Mouse (Mus musculus) lung, adult 2 months (tissue): Measurements from ENCODE around the gene Gm20388. TPM values are rescaled to one million over a fixed set of nuclear protein-coding genes. Genes with fewer than 3 reads are reported as not detected.

Source experiments
- DNase-seq: peaks from one replicate; pipeline ENCODE4 v3.0.0; 2022
- H3K4me1 ChIP-seq: fragments of 200-500 bp; 2 replicates; pipeline ENCODE4 v1.6.1; 2011; ENCODE audit warnings: low read length; ENCODE audit not compliant: control insufficient read depth, insufficient read depth
- H3K4me3 ChIP-seq: fragments of 200-500 bp; replicated peaks from 2 replicates; pipeline ENCODE3; 2011; ENCODE audit warnings: low read depth, mild to moderate bottlenecking, control low read depth, low read length; ENCODE audit errors: extremely low read depth
- CTCF ChIP-seq: fragments of 200-500 bp; IDR thresholded peaks from 2 replicates; pipeline ENCODE4 v1.5.1; 2011; ENCODE audit warnings: mild to moderate bottlenecking, low read length, control low read depth; ENCODE audit not compliant: insufficient read depth
- POLR2A ChIP-seq: fragments of 200-500 bp; IDR thresholded peaks from 2 replicates; pipeline ENCODE4 v1.6.1; 2011; ENCODE audit warnings: low read depth, mild to moderate bottlenecking, control low read depth, low read length, borderline replicate concordance; ENCODE audit errors: extremely low read depth
- WGBS: fragments of 180-500 bp; shearing (Covaris S2); methylation state at CpG from one replicate; pipeline ENCODE4 v1.1.7; 2018; 5-methylcytosine and 5-hydroxymethylcytosine counted together
- polyA plus RNA-seq: library from polyadenylated mRNA; depleted of rRNA; stranded (reverse); fragments of >200 nt; gene quantifications from 2 replicates; pipeline ENCODE4 v1.2.3, GENCODE M21; 2012

The Gm20388 gene
- polyA plus RNA-seq, 1 experiment, result 67.8 TPM

DNA sequence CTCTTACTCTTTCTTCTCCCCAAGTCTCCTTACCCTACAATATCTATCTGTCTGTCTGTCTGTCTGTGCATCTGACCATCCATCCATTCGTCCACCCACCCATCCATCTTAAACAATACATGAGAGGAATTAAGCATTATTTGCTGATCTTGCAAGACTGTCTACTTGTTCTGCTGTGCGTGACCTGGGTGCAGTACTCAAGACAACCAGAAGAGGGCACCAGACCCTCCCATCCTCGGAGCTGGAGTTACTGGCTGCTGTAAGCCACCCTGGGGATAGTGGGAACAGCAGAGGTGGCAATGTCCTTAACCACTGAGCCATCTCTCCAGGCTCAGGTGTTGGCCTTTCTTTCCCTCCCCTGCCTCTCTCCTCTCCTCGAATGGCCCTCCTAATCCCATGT lies 987.4 kb downstream of the Gm20388 start:
- Histone ChIP-seq H3K4me1 (peaks cover 5% of the 10 kb centered on the region; the same call in 1 of the 2 replicates), H3K4me3 (no peak overlapping the region)
- WGBS, result 50% methylated on average over 4 of the region's 4 CpGs
- peak; percentile 28 for DNase-seq
- TF ChIP-seq POLR2A, result no peak
- peak; percentile 70 for TF ChIP-seq CTCF

DNA sequence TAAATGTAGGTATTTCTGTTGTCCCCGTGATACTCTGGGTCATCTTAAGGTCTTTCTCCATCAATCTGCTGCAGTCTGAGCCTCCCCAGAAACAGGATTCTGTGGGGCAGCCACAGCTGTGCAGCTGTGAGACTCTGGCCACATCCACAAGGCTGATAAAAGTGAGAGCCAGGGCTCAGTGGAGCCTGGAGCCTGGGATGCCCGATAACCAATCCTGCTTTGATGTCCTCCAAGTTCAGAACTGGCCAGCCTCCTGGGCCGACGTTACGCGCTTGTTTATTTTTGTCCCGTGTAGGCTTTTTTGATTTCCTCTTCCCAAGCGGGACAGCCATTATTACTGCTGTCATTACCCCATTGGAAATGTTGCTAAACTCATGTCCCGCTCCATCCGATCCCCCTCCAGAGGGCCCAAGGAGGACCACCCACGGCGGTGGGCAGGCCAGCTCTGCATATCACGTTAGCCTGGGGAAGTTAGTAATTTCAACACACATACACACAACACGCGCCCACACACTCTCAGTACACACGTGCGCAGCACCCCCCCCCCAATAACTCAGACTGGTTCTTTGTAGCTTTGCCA lies 988.3 kb downstream of the Gm20388 start:
- no peak for TF ChIP-seq POLR2A
- DNase-seq, result no peak
- Histone ChIP-seq H3K4me1 (peaks cover 5% of the 10 kb centered on the region; the same call in 1 of the 2 replicates), H3K4me3 (no peak overlapping the region)
- WGBS, result 26% methylated on average over 17 of the region's 17 CpGs

- TF ChIP-seq POLR2A (no peak), CTCF (no peak)
- 15% methylated on average over 11 of the region's 11 CpGs for WGBS
- Histone ChIP-seq H3K4me3 (no peak overlapping the region), H3K4me1 (peaks cover 2% of the 10 kb centered on the region; the same call in 1 of the 2 replicates)
- no peak for DNase-seq
Observed at GRCm38 (mm10) chr8:120902346-120902745, 991.7 kb downstream of the Gm20388 start.

DNA sequence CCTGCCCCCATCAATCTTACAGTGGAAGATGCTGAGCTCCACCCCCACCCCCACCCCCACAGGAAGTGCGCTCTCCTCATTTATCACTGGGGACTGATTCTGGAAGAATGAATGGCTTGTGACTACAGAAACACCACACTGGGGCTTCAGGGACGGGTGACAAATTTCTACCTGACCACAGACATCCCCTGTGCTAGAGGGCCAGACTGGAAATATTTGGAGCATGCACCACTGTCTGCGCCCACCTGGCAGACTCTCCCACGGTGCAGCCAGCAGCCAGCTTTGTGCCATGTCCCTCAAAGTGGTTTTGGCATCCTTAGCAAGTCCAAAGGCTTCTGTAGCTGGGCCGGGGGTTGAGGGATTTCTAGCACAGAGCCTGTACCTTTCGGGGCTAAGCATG lies 997.0 kb downstream of the Gm20388 start:
- WGBS, result 51% methylated on average over 6 of the region's 6 CpGs
- no peak for DNase-seq
- Histone ChIP-seq H3K4me3 (no peak overlapping the region), H3K4me1 (no peaks in the 10 kb centered on the region)
- TF ChIP-seq POLR2A (no peak), CTCF (no peak)

DNA sequence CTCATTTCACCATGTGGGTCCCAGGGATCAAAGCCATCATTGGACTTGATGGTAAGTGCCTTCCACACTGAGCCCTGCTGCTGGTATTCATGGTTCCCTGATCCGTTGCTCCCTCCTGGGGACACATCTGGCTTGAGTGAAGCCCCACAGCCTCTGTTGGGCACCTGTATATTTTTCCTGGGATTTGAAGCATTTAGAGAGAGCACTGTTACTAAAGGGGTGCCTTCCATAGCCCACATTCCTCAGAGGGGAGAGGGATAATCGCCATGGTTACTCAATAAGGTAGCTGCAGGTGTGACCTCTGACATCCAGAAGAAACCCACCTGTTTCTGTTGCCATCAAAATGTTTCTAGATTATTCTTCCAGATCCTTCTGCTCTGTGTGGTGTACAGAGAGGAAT lies 1000.3 kb downstream of the Gm20388 start:
- Histone ChIP-seq H3K4me3 (no peak overlapping the region), H3K4me1 (no peaks in the 10 kb centered on the region)
- no peak for TF ChIP-seq CTCF
- no peak for TF ChIP-seq POLR2A
- DNase-seq, result no peak
- WGBS, result 70% methylated on average over 2 of the region's 2 CpGs

DNA sequence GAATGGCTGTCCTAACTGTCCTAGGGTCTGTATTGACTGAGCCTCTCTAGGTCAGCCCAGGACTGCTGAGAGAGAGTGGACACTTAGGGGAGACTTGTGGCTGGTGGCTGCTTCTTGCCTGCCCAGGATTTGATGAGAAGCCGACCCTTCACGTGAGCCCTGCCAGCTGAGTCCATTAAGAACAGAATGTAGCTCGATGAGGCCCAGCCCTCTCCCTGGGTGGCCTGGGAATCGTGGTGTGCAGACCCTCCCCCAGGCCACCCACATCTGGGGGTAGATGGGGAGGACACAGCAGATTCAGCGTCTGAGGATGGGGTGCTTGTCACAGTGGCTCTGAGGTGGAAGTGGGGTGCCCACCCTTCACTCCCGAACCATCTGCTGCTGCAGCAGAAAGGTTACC lies 1001.8 kb downstream of the Gm20388 start:
- no peak overlapping the region for H3K4me3 ChIP-seq
- H3K4me1 ChIP-seq, result peaks cover 4% of the 10 kb centered on the region
- no peak for TF ChIP-seq POLR2A
- TF ChIP-seq CTCF, result no peak
- WGBS, result 46% methylated on average over 6 of the region's 6 CpGs
- DNase-seq, result no peak

DNA sequence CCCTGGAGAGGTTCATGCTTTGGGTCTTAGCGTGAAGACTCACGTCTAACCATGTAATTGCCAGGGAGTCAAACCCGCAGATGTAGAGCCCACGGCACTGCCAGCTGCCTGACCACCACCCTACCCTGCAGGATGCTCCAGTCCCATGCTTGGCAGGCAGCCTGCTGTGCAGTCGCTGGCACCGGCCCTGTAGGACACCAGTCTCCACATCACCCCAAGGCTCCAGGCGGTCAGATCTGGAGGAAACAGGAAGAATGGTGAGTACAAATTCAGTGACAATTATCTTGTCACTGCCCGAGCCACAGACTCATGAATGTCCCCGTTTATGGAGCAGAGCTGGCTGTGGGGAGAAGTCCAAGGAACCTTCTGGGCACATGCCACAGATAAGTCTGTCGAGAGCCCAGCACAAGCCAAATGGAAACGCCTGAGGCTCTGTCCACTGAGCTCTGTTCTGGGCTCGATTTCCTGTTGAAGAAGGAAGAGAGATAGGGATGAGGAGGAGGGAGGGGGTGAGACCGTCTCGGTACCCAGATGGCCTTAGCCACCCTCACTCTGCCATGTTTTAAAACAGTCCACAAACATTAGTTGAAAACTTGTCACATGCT lies 1006.3 kb downstream of the Gm20388 start:
- DNase-seq, result peak; percentile 36
- WGBS, result 36% methylated on average over 14 of the region's 14 CpGs
- Histone ChIP-seq H3K4me1 (peaks cover 4% of the 10 kb centered on the region), H3K4me3 (no peak overlapping the region)
- TF ChIP-seq POLR2A (no peak), CTCF (no peak)

- no peak for TF ChIP-seq CTCF
- no peak for TF ChIP-seq POLR2A
- no peak for DNase-seq
- no peak overlapping the region for H3K4me3 ChIP-seq
- WGBS, result 89% methylated on average over 4 of the region's 4 CpGs
- peaks cover 4% of the 10 kb centered on the region for H3K4me1 ChIP-seq
Observed at GRCm38 (mm10) chr8:120920527-120920926, 1009.9 kb downstream of the Gm20388 start.

DNA sequence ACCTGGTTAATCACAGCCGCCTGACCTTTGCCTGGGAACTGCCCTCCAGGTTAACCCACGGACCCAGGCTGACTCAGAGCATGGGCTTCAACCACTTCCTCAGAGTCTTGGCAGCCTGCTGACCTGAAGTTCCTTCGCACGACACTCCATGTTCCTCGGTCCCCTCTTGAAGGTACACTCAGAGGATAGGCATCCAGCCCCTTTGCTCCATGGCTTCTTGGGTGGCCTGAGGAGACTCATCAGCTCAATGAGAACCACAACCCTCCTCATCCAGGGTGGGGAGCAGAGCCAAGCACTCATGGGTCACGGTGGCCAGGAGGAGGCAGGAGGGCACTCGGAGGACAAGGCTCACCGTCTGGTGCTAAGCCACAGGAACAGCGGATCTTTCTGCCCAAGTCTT lies 1015.6 kb downstream of the Gm20388 start:
- H3K4me3 ChIP-seq, result no peak overlapping the region
- TF ChIP-seq CTCF, result no peak
- no peak for TF ChIP-seq POLR2A
- DNase-seq, result no peak
- no peaks in the 10 kb centered on the region for H3K4me1 ChIP-seq
- 81% methylated on average over 9 of the region's 9 CpGs for WGBS

GRCm38 (mm10) chr8:120928082-120928481 lies 1017.4 kb downstream of the Gm20388 start:
- no peak overlapping the region for H3K4me3 ChIP-seq
- TF ChIP-seq CTCF, result no peak
- 78% methylated on average over 6 of the region's 6 CpGs for WGBS
- DNase-seq, result no peak
- H3K4me1 ChIP-seq, result no peaks in the 10 kb centered on the region
